Mouse (Mus musculus) heart, adult 2 months (tissue): ENCODE measurements around the gene Tssk4.
A peak's percentile ranks its signal among the peaks of the same experiment; 100 is the strongest.

ENCODE experiments used
- CTCF ChIP-seq: fragments of 200-600 bp; IDR thresholded peaks from 2 replicates; pipeline ENCODE4 v1.8.1; 2022; ENCODE audit warnings: antibody characterized with exemption, mild to moderate bottlenecking, moderate library complexity
- POLR2A ChIP-seq: fragments of 200-500 bp; IDR thresholded peaks from 2 replicates; pipeline ENCODE4 v1.6.1; 2011; ENCODE audit warnings: mild to moderate bottlenecking, low read depth, low read length, control low read depth; ENCODE audit not compliant: insufficient read depth

- TF ChIP-seq CTCF (peak; percentile 15; the same call in 1 of the 2 replicates), POLR2A (peak; percentile 83)
Measured at GRCm38 (mm10) chr14:55671833-55672740, 22.1 kb downstream of the Tssk4 start, which contains the start of the genes Gmpr2 and Nedd8.
